Mouse (Mus musculus) lung, postnatal 25 days (tissue): ENCODE results near the gene Pdzrn3.

Source experiments
- DNase-seq: peaks from one replicate; pipeline ENCODE4 v3.0.0; 2022; ENCODE audit warnings: low spot score

Pdzrn3 gene

DNA sequence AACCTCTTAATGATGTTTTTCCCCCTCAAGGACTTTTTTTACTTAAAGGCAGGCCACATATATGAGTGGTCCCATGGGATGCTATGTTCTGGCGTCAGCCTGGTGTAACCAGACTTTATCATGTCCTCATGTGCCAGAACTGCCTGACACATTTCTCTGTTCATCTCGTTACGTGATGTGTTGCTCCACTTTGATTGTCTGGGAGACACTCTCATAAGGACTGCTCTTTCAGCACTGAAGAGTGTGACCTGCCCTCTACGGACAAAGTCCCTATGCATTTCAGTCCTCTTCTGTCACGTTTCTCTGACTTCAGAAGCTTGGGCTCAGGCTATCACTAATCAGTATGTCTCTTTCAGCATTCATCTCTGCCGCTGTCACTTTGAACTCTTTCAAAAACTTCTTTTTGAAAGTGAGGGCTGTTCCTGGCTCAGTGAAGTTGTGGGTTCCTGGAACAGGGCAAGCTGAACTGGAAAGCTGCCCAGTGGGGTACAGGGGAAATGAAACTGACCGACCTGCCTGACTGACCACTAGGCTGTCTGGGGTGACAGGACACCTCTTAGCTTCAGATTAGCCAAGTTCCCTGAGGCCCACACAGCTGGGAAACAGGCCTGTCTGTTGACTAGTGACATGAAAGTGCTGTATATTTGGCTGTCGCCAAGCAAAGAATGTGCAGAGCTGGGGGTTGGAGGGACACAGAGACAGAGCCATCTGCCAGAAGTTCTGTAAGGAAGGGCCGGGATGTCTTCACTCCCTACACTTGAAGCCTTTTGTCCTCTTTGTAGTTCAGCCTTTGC, 10.7 kb downstream of the Pdzrn3 start:
- no peak for DNase-seq

GRCm38 (mm10) chr6:101365795-101366194, 11.9 kb downstream of the Pdzrn3 start:
- no peak for DNase-seq

DNA sequence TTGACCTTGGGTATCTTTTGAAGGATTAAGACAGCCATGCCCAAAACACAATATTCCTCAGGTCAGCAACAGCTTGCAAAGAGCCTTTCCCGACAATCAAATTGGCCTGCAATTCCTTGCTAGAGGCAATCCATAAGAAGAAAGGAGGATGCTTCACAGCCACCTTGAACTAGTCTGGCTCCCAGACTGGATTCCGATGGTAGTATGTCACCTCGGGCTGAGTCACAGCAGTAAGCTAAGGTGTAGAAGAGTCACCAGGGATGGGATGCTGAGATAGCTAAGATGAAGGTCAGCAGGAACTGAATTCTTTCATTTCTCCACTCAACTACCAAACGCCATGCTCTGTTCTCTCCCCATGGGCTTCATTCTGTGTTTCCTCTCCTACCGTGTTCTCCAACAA, 13.8 kb downstream of the Pdzrn3 start:
- DNase-seq: no peak

- no peak for DNase-seq
Measured at GRCm38 (mm10) chr6:101362728-101363127, 15.0 kb downstream of the Pdzrn3 start.

DNA sequence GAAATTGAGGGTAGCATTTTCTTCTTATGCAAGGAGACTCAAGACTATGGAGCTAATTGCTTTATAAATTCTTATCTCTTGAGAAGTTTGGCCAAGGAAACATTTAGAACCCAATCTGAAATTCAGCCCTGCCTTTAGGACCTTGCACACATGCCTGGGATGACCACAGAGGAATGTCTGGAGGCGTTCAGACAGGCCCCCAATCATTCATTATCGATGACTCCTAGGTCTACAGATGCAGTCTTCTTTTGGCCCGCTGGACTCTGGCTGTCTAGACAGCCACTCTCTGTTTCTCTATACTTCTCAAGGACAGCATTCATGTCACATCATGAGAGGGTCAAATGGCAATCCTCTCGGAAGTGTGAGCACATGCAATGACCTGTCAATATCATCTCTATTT, 15.4 kb downstream of the Pdzrn3 start:
- DNase-seq: no peak

- no peak for DNase-seq
Measured at GRCm38 (mm10) chr6:101360211-101360737, 17.4 kb downstream of the Pdzrn3 start.

DNA sequence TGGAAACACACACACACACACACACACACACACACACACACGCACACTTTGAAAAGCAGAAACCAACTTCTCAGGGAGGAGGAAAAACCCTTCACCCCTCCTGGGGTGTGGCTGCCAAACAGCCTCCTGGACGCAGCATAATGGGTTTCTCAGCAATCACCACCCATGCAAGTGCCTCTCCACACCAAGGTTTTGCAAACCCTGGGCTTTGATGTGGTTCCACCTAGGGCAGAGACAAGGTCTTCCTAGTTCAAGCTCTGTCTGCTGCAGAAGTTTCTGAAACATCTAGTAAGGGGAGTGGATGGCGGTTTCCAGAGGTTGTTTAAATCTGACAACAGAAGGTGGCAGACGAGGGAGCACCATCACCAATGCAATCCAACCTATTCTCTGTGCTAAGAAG, 18.1 kb downstream of the Pdzrn3 start:
- peak; percentile 60 for DNase-seq

- no peak for DNase-seq
Measured at GRCm38 (mm10) chr6:101354887-101355286, 22.8 kb downstream of the Pdzrn3 start.

DNA sequence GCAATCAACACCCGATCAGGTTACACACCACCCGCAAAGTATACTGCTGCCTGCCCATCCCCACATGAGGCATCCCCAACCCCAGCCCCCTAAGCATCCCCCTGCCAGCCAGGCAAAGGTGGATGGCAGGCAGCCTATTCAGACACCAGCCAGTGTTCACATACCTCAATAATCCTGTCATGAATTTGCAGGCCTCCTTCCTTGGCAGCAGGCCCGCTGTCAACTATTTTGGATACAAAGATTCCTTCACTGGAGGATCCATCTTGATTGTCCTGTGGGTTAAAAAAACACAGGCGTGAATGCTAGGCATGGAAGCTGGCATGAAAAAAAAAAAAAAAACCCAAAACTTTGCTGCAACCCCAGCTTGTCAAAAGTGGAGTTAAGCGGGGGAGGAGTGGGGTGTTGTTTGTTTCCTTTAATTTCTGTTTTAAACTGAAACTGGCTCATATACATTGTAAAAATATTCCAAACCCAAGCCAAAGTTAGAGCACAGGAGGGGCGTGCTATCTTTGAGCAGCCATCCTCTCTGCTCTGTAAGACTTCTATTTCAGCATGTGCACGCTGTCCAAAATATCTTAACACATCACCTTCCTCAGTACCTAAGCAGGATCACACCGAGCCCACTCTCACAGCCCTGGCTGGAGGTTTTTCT, 23.3 kb downstream of the Pdzrn3 start:
- no peak for DNase-seq

GRCm38 (mm10) chr6:101353701-101354100, 24.0 kb downstream of the Pdzrn3 start:
- DNase-seq: no peak

GRCm38 (mm10) chr6:101352626-101353025, 25.1 kb downstream of the Pdzrn3 start:
- DNase-seq: peak; percentile 41

DNA sequence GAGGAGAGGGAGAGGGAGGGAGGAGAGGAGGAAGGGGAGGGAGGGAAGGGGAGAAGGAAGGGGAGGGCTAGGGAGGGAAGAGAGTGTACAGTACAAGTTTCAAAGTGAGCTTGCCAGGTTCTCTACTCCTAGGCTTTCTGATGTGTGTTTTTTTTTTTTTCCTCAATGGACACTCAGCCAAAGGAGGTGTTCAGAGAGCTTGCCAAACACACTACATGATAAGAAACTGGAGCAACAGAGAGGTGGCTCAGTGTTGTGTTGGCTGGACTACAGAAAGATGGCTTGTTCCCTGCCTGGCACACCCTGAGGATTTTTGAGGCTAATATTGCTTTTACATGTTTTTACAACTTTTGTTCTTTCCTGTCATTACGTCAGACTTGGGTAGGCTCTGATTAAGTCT, 26.6 kb downstream of the Pdzrn3 start:
- DNase-seq: peak; percentile 54

DNA sequence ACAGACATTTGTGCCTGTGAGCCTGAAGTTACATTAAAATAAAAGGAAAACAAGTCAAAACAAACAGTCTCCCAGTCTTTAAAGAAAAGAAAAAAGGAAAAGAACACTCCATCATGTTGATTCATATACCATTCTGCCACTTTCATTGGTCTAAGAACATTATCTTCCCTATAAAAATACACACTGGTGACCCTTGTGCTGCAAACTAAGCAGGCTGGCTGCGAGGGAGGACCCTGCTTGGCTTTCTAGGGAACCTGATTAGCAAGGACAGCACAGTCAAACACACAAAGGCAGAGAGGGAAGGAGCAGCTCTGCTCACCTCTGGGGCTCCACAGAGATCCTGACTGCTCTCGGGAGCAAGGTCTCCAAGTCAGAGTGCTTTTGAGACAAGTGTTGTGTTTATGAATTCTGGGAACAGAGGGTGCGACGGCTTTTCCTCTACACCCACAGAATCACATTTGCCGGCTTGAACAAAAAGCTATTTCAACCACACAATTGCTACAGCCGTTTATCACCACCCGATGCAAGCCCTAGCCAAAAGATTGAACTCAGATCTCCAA, 27.2 kb downstream of the Pdzrn3 start:
- no peak for DNase-seq

GRCm38 (mm10) chr6:101348496-101348895, 29.2 kb downstream of the Pdzrn3 start:
- DNase-seq: no peak

DNA sequence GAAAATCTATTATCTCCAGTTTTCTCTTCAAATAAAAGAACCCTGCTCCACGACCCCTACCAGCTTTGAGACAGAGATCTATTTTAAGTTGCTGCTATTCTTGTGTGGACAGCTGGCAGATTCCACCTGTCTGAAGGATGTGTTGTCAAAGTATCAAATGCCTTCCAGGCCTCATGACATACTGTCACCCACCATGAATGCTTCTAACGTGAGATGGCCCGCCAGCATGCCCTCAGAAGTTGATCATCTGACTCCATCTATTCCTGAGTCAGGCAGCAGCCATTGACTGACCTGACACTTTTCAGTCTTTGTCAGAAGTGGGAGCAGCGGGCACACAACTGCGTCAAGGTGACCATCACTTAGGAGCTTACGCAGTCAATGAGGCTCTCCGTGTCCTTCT, 37.6 kb downstream of the Pdzrn3 start:
- no peak for DNase-seq

GRCm38 (mm10) chr6:101337842-101338528, 39.7 kb downstream of the Pdzrn3 start:
- no peak for DNase-seq

GRCm38 (mm10) chr6:101336660-101337059, 41.0 kb downstream of the Pdzrn3 start:
- DNase-seq: no peak

- DNase-seq: no peak
Measured at GRCm38 (mm10) chr6:101335744-101336143, 42.0 kb downstream of the Pdzrn3 start.

GRCm38 (mm10) chr6:101334495-101334894, 43.2 kb downstream of the Pdzrn3 start:
- DNase-seq: no peak

DNA sequence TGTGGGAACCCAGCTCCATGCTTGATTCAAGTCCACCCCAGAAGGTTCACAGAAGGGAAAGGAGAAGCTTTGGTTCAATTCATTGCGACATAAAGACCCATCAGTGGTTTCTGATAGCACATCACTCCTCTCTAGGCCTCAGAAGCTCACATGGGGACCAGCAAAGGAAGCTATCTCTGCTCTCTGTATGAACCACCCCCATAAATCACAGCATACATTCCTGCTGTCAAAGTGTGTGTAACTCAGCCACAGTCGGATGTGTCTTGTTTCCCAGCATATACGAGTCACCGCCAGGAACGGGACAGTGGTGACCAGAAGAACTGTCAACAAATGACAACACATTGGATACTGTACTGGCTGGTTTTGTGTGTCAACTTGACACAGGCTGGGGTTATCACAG, 47.3 kb downstream of the Pdzrn3 start:
- DNase-seq: no peak

DNA sequence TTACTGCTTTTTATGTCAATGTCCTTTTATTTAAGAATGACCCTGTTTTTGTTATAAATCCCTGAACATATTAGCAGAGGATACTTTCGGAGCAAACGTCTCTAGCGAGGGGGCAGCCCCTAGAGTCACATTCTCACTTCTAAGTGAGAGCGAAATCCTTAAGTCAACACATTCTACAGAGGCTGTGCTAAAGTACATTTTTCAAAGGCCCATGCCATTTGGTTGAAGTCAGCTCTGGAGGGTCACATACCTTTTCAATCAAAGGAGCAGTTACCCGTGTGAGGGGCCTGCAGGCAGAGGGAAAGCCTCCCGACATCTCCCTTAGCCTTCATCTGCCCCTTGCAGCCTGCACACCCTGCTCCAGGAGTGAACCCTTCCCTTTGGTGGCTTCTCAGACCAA, 48.2 kb downstream of the Pdzrn3 start:
- no peak for DNase-seq

DNA sequence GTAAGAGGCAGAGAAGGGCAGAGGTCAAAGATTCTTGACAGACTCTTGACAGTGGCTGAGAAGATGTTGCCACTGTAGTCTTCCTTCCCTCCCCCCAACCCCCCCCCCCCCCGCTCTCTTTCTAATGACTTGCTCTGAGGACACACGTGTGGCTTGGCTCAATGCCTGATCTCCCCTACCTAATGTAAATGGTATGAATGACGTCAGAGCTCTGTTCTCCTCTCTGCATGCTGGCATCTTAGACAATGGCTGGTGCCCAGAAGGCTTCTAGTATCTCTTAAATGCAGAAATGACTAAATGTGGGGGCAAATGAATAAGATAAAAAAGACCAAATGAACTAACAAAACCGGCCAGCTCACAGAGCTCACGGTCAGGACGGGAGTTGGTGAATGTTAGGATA, 49.2 kb downstream of the Pdzrn3 start:
- no peak for DNase-seq

- DNase-seq: no peak
Measured at GRCm38 (mm10) chr6:101327741-101328140, 50.0 kb downstream of the Pdzrn3 start.
